Mouse (Mus musculus) B cell, adult 2 months (primary cell): Measurements from ENCODE around the gene Tmem25.

ENCODE experiments used
- DNase-seq, 2 experiments: peaks; one replicate each; pipeline ENCODE4 v3.0.0; 2022

The Tmem25 gene

GRCm38 (mm10) chr9:44799102-44799957 lies at the start of gene Tmem25:
Gene Tmem25, minus strand, starts transcription at chr9:44799307.
- DNase-seq: peak; percentile 74 to 76

GRCm38 (mm10) chr9:44847446-44847845 lies 48.3 kb upstream of the Tmem25 start:
- no peak for DNase-seq

- DNase-seq: peak; percentile 63 to 68
Observed at GRCm38 (mm10) chr9:44841241-44841640, 42.1 kb upstream of the Tmem25 start.

GRCm38 (mm10) chr9:44836439-44836838 lies 37.3 kb upstream of the Tmem25 start:
- DNase-seq: peak; percentile 87

GRCm38 (mm10) chr9:44832356-44832755 lies 33.2 kb upstream of the Tmem25 start:
- DNase-seq: no peak

- no peak for DNase-seq
Observed at GRCm38 (mm10) chr9:44830506-44830905, 31.4 kb upstream of the Tmem25 start.

- no peak for DNase-seq
Observed at GRCm38 (mm10) chr9:44828944-44829343, 29.8 kb upstream of the Tmem25 start.

- DNase-seq: no peak
Observed at GRCm38 (mm10) chr9:44826660-44827059, 27.6 kb upstream of the Tmem25 start.

- DNase-seq: no peak
Observed at GRCm38 (mm10) chr9:44819920-44820827, 21.1 kb upstream of the Tmem25 start.

- no peak for DNase-seq
Observed at GRCm38 (mm10) chr9:44817522-44817921, 18.4 kb upstream of the Tmem25 start.

GRCm38 (mm10) chr9:44814179-44814578 lies 15.1 kb upstream of the Tmem25 start:
- no peak for DNase-seq

- DNase-seq: no peak
Observed at GRCm38 (mm10) chr9:44810316-44810715, 11.2 kb upstream of the Tmem25 start.

GRCm38 (mm10) chr9:44807778-44808177 lies 8.7 kb upstream of the Tmem25 start:
- no peak for DNase-seq

GRCm38 (mm10) chr9:44807141-44807540 lies 8.0 kb upstream of the Tmem25 start:
- DNase-seq: no peak

GRCm38 (mm10) chr9:44805536-44805935 lies 6.4 kb upstream of the Tmem25 start:
- no peak for DNase-seq

GRCm38 (mm10) chr9:44804678-44805077 lies 5.6 kb upstream of the Tmem25 start:
- DNase-seq: no peak

GRCm38 (mm10) chr9:44802808-44803450 lies 3.8 kb upstream of the Tmem25 start, which contains the start of gene Ttc36:
Gene Ttc36, minus strand, starts transcription at chr9:44803072.
- DNase-seq: no peak

GRCm38 (mm10) chr9:44801669-44802068 lies 2.6 kb upstream of the Tmem25 start:
- DNase-seq: no peak

GRCm38 (mm10) chr9:44799958-44800324 lies 834 bp upstream of the Tmem25 start:
- DNase-seq: no peak

- no peak for DNase-seq
Observed at GRCm38 (mm10) chr9:44798298-44798697, 809 bp downstream of the Tmem25 start.

GRCm38 (mm10) chr9:44792842-44793241 lies 6.3 kb downstream of the Tmem25 start:
- no peak for DNase-seq

GRCm38 (mm10) chr9:44772750-44773651 lies 26.1 kb downstream of the Tmem25 start:
- DNase-seq: peak; percentile 93 to 94
